Mouse (Mus musculus) forebrain, embryonic 12.5 days (tissue): Measurements from ENCODE around the gene Nrgn. TPM values are rescaled to one million over a fixed set of nuclear protein-coding genes. Genes with fewer than 3 reads are reported as not detected.

ENCODE experiments used
- ATAC-seq: fragments of 200-750 bp; cut with Nextera tagmentation; 2 replicates; pipeline ENCODE4 v1.8.0; 2017; ENCODE audit warnings: moderate TSS enrichment; ENCODE audit not compliant: low FRiP score
- H3K27ac ChIP-seq: fragments of 300-500 bp; sonication (generic); 2 replicates; pipeline ENCODE4 v1.5.1; 2016; ENCODE audit warnings: mild to moderate bottlenecking
- H3K27me3 ChIP-seq: fragments of 300-500 bp; sonication (generic); 2 replicates; pipeline ENCODE4 v1.6.1; 2016; ENCODE audit warnings: mild to moderate bottlenecking
- H3K36me3 ChIP-seq: fragments of 300-500 bp; sonication (generic); replicated peaks from 2 replicates; pipeline ENCODE4 v1.6.1; 2016; ENCODE audit warnings: mild to moderate bottlenecking
- H3K4me1 ChIP-seq: fragments of 300-500 bp; sonication (generic); 2 replicates; pipeline ENCODE4 v1.6.1; 2016
- H3K4me2 ChIP-seq: fragments of 300-500 bp; sonication (generic); 2 replicates; pipeline ENCODE4 v1.6.1; 2016; ENCODE audit warnings: mild to moderate bottlenecking, moderate library complexity
- H3K4me3 ChIP-seq: fragments of 300-500 bp; sonication (generic); replicated peaks from 2 replicates; pipeline ENCODE4 v1.5.1; 2016; ENCODE audit warnings: mild to moderate bottlenecking
- H3K9ac ChIP-seq: fragments of 300-500 bp; sonication (generic); 2 replicates; pipeline ENCODE4 v1.6.1; 2016; ENCODE audit warnings: mild to moderate bottlenecking
- H3K9me3 ChIP-seq: fragments of 300-500 bp; sonication (generic); 2 replicates; pipeline ENCODE4 v1.6.1; 2016
- WGBS: fragments of 180-500 bp; shearing (Covaris S2); methylation state at CpG from one replicate; pipeline ENCODE4 v1.1.7; 2016; 5-methylcytosine and 5-hydroxymethylcytosine counted together
- polyA plus RNA-seq: library from polyadenylated mRNA; unstranded; fragments of >200 nt; fragmentation: Nextera tagmentation; extraction: Ambion mirVana; gene quantifications from 2 replicates; pipeline ENCODE4 v1.2.1, GENCODE M21; 2016

Nrgn gene
- polyA plus RNA-seq, 1 experiment from 2014 or later = 3.8 TPM

DNA sequence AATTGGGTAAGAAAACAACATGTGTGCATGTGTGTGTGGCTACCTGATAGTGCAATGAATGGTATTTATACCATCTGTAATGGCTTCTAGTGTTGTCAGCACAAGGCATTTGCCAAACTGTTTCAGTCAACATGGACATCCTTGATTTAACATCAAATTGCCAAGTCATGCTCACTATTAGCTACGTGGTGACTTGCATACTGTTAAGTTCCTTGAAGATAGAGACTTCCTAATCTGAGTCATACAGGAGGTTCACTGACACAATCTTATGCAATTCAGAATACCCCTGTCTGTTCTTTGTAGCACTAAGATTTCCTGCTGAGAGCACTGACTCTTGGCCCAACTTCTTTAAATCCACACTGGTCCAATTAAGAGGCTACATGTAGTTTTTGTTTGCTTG is 35.2 kb downstream of the Nrgn start:
- ATAC-seq = no peak
- no peaks in the 10 kb centered on the region for H3K9me3 ChIP-seq
- 80% methylated on average over 1 of the region's 1 CpGs for WGBS

DNA sequence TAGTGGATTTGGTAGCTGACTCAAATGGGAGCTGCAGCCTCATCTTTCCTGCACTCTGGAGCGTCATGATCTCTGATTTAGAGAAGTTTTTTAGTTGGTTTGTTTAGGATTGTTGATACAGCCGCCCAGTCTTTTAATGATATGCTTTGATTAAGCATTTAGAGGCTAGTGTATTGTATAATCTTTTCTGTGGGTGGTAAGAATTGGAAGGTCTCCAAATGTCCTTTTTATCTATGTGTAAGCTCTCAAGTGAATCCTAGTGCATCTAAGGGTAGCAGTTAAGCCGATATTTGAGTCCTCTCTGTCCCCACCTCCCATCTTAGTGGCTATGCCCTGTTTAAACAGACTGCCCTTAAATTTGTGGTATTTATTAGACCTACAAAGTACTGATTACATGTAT is 38.2 kb downstream of the Nrgn start:
- Histone ChIP-seq H3K4me1 (no peaks in the 10 kb centered on the region), H3K4me3 (no peak overlapping the region), H3K36me3 (peaks cover 9% of the 10 kb centered on the region), H3K27ac (no peak overlapping the region), H3K9ac (no peak overlapping the region), H3K27me3 (no peaks in the 10 kb centered on the region), H3K9me3 (no peaks in the 10 kb centered on the region), H3K4me2 (no peak overlapping the region)
- no peak for ATAC-seq
- 86% methylated on average over 3 of the region's 3 CpGs for WGBS

More for the DNA sequence above, 35.2 kb downstream of the Nrgn start:
- no peak overlapping the region for H3K27ac ChIP-seq
- H3K4me1 ChIP-seq = no peaks in the 10 kb centered on the region
- no peak overlapping the region for H3K4me2 ChIP-seq
- no peak overlapping the region for H3K4me3 ChIP-seq
- no peaks in the 10 kb centered on the region for H3K27me3 ChIP-seq
- H3K36me3 ChIP-seq = peaks cover 34% of the 10 kb centered on the region
- no peak overlapping the region for H3K9ac ChIP-seq

DNA sequence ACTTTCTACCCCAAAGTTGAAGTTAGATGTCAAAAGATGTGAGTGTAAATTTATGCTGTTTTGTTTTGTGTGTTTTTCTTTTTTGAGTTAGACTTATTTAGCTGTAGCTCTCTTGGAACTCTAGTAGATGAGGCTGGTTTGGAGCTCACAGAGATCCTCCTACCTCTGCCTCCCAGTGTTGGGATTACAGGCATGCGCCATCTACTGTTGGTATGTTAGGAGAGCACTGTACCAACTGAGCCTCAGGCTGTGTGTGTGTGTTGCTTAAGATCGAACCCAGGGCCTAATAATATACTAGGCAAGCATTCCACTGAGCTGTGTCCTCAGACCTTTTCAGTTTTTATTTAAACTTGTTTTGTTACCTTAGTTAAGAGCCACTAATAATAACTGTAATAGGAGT is 40.6 kb downstream of the Nrgn start:
- no peaks in the 10 kb centered on the region for H3K27me3 ChIP-seq
- no peak for ATAC-seq
- no peaks in the 10 kb centered on the region; the same call in 1 of the 2 replicates for H3K36me3 ChIP-seq
- no peak overlapping the region for H3K4me2 ChIP-seq
- H3K9ac ChIP-seq = no peak overlapping the region
- peaks cover 8% of the 10 kb centered on the region; the same call in 1 of the 2 replicates for H3K4me1 ChIP-seq
- no peaks in the 10 kb centered on the region for H3K9me3 ChIP-seq
- H3K4me3 ChIP-seq = no peak overlapping the region
- 93% methylated on average over 2 of the region's 2 CpGs for WGBS
- H3K27ac ChIP-seq = no peak overlapping the region

DNA sequence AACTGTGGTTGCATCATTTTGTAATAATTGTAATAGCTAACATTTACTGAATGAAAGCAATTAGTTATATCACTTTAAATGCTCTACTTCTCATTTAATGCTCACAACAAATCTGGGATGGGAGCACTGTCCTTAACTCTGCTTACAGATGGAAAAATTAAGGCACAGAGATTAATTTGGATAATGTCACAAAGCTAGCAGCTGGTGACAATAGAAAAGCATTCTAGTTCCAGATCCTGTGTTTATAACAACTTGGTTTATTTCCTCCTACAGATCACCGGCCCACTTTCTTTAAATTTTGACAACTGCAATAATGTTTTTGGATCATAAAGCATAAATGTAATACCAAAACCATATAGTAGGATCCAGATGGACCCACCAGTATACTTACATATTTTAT is 46.7 kb downstream of the Nrgn start:
- ATAC-seq = no peak
- WGBS = 88% methylated on average over 1 of the region's 1 CpGs
- H3K36me3 ChIP-seq = no peaks in the 10 kb centered on the region; the same call in 1 of the 2 replicates

DNA sequence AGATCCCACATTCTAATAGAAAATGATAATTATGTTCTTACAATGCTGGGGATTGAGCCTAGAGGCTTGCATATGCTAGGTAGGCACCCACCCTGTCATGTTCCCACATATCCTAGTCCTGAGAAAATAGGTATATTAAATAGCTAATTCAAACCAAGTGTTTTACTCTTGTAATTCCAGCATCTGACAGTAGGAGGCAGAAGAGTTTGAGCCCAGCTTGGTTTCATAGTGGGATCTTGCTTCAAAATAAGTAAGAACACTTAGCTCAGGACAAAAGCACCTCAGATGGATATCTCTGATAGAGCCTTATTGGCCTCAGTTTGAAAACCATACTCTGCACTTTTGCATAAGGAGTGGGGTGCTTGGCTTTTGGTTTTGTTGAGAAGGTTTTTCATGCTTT is 48.4 kb downstream of the Nrgn start:
- Histone ChIP-seq H3K4me2 (no peak overlapping the region), H3K4me1 (peaks cover 8% of the 10 kb centered on the region; the same call in 1 of the 2 replicates), H3K27ac (no peak overlapping the region), H3K36me3 (peaks cover 7% of the 10 kb centered on the region), H3K9ac (no peak overlapping the region), H3K27me3 (no peaks in the 10 kb centered on the region), H3K4me3 (no peak overlapping the region), H3K9me3 (no peaks in the 10 kb centered on the region)
- ATAC-seq = no peak

More for the DNA sequence above, 46.7 kb downstream of the Nrgn start:
- no peak overlapping the region for H3K4me3 ChIP-seq
- H3K4me2 ChIP-seq = no peak overlapping the region
- no peaks in the 10 kb centered on the region for H3K9me3 ChIP-seq
- no peak overlapping the region for H3K9ac ChIP-seq
- no peak overlapping the region for H3K27ac ChIP-seq
- peaks cover 8% of the 10 kb centered on the region; the same call in 1 of the 2 replicates for H3K4me1 ChIP-seq
- no peaks in the 10 kb centered on the region for H3K27me3 ChIP-seq

DNA sequence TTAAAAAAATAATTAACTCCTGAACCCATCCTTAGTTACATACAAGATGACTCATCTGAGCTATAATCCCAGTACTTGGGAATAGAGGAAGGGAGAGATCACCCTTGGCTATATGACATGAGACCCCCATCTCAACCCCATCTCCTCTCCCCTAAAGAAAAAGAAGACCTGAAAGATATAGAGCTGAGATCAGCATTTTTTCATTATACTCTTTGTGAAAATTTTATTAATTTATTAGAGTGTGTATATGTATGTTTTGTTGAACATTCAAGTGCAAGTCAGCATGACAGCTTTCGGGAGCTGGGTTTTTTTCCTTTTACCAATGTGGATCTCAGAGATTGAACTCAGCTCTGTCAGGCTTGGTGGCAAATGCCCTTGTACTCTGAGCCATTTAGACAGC is 51.5 kb downstream of the Nrgn start:
- no peak overlapping the region for H3K4me3 ChIP-seq
- no peaks in the 10 kb centered on the region for H3K4me1 ChIP-seq
- no peak for ATAC-seq
- no peak overlapping the region for H3K27ac ChIP-seq
- no peak overlapping the region for H3K4me2 ChIP-seq
- H3K9me3 ChIP-seq = no peaks in the 10 kb centered on the region
- WGBS = 97% methylated on average over 1 of the region's 1 CpGs
- H3K27me3 ChIP-seq = no peaks in the 10 kb centered on the region
- peaks cover 7% of the 10 kb centered on the region for H3K36me3 ChIP-seq
- no peak overlapping the region for H3K9ac ChIP-seq

DNA sequence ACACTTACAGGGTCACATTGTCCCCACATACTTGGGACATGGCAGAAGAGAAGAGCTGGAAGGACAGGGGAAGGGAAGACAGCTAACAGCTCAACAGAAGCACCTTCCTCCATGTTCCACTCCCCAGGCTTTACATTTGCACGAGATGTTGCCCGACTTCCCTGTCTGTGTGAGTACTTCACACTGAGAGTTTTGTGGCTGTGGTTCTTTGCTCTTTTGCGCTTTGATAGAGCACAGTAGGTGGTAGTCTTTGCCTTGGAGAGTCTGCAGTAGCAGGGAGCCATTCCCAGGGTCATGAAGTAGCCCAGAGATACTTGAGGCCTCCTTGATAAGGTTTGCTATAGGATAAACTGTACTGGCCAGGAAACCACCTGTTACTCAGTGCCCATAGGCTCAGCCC is 52.5 kb downstream of the Nrgn start:
- Histone ChIP-seq H3K4me2 (no peak overlapping the region), H3K4me3 (no peak overlapping the region), H3K9me3 (no peaks in the 10 kb centered on the region), H3K27me3 (no peaks in the 10 kb centered on the region), H3K4me1 (no peaks in the 10 kb centered on the region), H3K27ac (no peak overlapping the region), H3K36me3 (peaks cover 7% of the 10 kb centered on the region), H3K9ac (no peak overlapping the region)
- 75% methylated on average over 3 of the region's 3 CpGs for WGBS
- no peak for ATAC-seq

DNA sequence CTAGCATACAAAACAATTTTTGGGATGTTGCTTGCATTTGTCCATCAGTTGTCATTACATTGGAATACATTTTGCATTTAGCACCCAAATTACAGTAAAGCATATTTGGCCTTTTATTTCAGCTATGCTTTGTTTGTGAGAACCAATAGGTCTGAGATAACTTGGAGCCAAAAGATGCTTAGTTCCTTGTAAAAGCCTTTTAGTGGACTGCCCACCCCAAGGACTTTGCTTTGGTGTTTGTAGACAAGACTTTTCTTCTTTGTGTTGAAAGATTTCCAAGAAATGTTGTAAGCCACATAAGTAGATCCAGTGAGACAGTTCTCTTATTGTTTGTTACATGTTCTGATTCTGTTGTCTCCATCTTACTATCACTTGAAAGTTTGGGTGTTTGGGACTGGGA is 56.4 kb downstream of the Nrgn start:
- ATAC-seq = no peak
- Histone ChIP-seq H3K4me1 (0 out of 2 replicates have a peak, but pooled peaks cover 3% of the 10 kb centered on the region), H3K36me3 (peaks cover 22% of the 10 kb centered on the region), H3K4me3 (no peak overlapping the region), H3K9ac (no peak overlapping the region), H3K27ac (no peak overlapping the region), H3K27me3 (no peaks in the 10 kb centered on the region), H3K9me3 (no peaks in the 10 kb centered on the region), H3K4me2 (no peak overlapping the region)

DNA sequence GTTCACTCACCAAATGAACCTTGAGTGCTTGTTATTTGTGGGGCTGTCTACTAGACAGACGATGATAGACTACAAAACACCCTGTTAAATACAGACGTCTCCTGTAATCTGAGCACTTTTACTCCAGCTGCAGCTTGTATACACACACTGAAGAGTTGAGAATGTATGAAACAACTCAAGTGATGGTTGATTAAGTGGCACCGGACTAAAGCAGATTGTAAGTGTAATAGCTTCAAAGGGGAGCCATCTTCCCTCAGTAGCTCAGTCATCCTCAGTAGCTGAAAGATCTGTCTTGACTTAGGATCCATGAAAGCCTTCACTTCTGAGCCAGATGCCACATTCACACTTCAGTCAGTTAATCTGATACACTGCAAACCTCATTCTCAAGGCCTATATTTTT is 56.9 kb downstream of the Nrgn start:
- peaks cover 22% of the 10 kb centered on the region for H3K36me3 ChIP-seq
- H3K4me2 ChIP-seq = no peak overlapping the region
- ATAC-seq = no peak
- H3K27me3 ChIP-seq = no peaks in the 10 kb centered on the region
- no peaks in the 10 kb centered on the region for H3K9me3 ChIP-seq
- 59% methylated on average over 3 of the region's 3 CpGs for WGBS
- no peak overlapping the region for H3K27ac ChIP-seq
- no peak overlapping the region for H3K9ac ChIP-seq
- no peak overlapping the region for H3K4me3 ChIP-seq
- peaks cover 7% of the 10 kb centered on the region for H3K4me1 ChIP-seq

Other genes starting within 250 kb of the Nrgn start
- gene Ccdc15, start 204.5 kb downstream of the Nrgn start, polyA plus RNA-seq = 11.1 and 11.6 TPM in 2 replicates
- gene Hepacam, start 185.6 kb downstream of the Nrgn start, polyA plus RNA-seq = 0.08 and 0.18 TPM in 2 replicates
- 4.8 and 5.4 TPM in 2 replicates for gene Robo4, start 151.0 kb downstream of the Nrgn start, polyA plus RNA-seq
- 22.7 and 24.1 TPM in 2 replicates for gene Robo3, start 119.7 kb downstream of the Nrgn start, polyA plus RNA-seq
- gene Msantd2, start 63.6 kb downstream of the Nrgn start, polyA plus RNA-seq = 46.9 and 47.3 TPM in 2 replicates
- gene Esam, start 24.8 kb downstream of the Nrgn start, polyA plus RNA-seq = 23.2 and 24.3 TPM in 2 replicates
- gene Vsig2, start 13.6 kb downstream of the Nrgn start, polyA plus RNA-seq = 0.32 and 0.82 TPM in 2 replicates
- gene Siae, start 2.8 kb upstream of the Nrgn start, polyA plus RNA-seq = 7.3 and 7.4 TPM in 2 replicates
- gene Spa17, start 60.8 kb upstream of the Nrgn start, polyA plus RNA-seq = 18.9 and 21.2 TPM in 2 replicates
- gene Tbrg1, start 104.4 kb upstream of the Nrgn start, polyA plus RNA-seq = 109 and 114 TPM in 2 replicates
- 0.19 TPM in 2 replicates for gene Panx3, start 116.3 kb upstream of the Nrgn start, polyA plus RNA-seq
- gene Olfr160, start 163.3 kb upstream of the Nrgn start, polyA plus RNA-seq = not detected in 2 replicates
- not detected in 2 replicates for gene Olfr874, start 192.2 kb upstream of the Nrgn start, polyA plus RNA-seq
- gene Olfr875, start 219.0 kb upstream of the Nrgn start, polyA plus RNA-seq = not detected in 2 replicates